Mouse (Mus musculus) lung, postnatal 0 days (tissue): Measurements from ENCODE around the gene Fgf7.

Experiments
- CTCF ChIP-seq: IDR thresholded peaks from 2 replicates; pipeline ENCODE4 v1.5.1; 2016; ENCODE audit warnings: antibody characterized with exemption, mild to moderate bottlenecking
- EP300 ChIP-seq: IDR thresholded peaks from 2 replicates; pipeline ENCODE4 v1.6.1; 2016; ENCODE audit warnings: antibody characterized with exemption, mild to moderate bottlenecking, control low read depth

DNA sequence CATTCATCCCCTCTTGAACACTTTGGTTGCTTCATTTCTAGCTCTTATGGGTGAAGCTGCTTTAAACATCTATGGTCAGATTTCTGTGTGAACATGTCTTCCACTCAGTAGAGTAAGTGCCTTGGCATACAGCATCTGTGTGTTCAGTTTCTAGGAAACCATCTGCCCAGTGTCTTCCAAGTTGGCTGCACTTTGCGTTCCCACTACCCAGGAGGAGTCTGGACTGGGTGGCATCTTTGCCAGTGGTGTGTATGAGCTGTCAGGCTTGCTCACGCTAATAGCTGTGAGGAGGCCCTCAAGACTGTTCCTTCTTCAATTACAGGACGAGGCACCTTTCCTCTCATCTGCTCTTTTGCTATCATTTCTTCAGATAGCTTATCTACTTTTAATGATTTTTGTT lies 49.9 kb downstream of the Fgf7 start:
- no peak for TF ChIP-seq CTCF
- no peak for TF ChIP-seq EP300
